Mouse (Mus musculus): Measurements from ENCODE around the gene Map3k10. TPM values are rescaled to one million over a fixed set of nuclear protein-coding genes. Genes with fewer than 3 reads are reported as not detected.
A peak's percentile ranks its signal among the peaks of the same experiment; 100 is the strongest.

Gene Map3k10
- polyA plus RNA-seq, 1 experiment: 31.4 TPM

GRCm38 (mm10) chr7:27683218-27683617 lies 8.8 kb upstream of the Map3k10 start:
- no peaks in the 10 kb centered on the region for H3K36me3 ChIP-seq (ENCODE audit: control insufficient read depth, insufficient read depth)
- no peaks in the 10 kb centered on the region for H3K27me3 ChIP-seq (ENCODE audit: control insufficient read depth, insufficient read depth, insufficient read length)

DNA sequence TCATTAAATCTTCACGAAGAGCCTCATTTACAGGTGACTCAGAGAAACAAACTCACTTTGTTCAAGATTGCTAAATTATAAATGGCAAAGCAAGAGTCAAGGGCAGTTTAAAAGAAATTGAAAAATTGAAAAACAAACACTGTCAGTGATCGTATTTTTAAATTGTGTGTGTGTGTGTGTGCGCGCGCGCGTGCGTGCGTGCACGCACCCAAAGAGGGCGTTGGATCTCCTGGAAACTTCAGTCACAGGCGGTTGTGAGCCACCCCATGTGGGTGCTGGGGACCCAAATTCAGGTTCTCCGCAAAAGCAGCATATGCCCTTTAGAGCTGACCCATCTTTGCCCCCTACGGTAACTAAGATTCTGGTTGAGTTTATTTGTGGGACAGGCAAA lies 819 bp upstream of the Map3k10 start:
- TF ChIP-seq CTCF (IDR thresholded peaks at IDR 0.05; ENCODE audit: control insufficient read depth, insufficient read depth, insufficient read length) (no peak), MAX (IDR thresholded peaks at IDR 0.05) (no peak), MYOD1 (IDR thresholded peaks at IDR 0.05; ENCODE audit: control insufficient read depth, insufficient read length, low read depth) (no peak), USF1 (IDR thresholded peaks at IDR 0.05; ENCODE audit: low read depth) (no peak), MYOG (IDR thresholded peaks at IDR 0.05; ENCODE audit: control insufficient read depth, extremely low read depth, insufficient read length) (no peak), FOSL1 (IDR thresholded peaks at IDR 0.05; ENCODE audit: insufficient read depth, low read length, poor library complexity, severe bottlenecking) (no peak), CEBPB (IDR thresholded peaks at IDR 0.05; ENCODE audit: low read depth) (no peak)
- Histone ChIP-seq H3K79me2 (ENCODE audit: control insufficient read depth, insufficient read depth) (peaks cover 19% of the 10 kb centered on the region), H3K79me3 (ENCODE audit: low read depth) (peaks cover 2% of the 10 kb centered on the region), H3K27me3 (ENCODE audit: control insufficient read depth, insufficient read depth, insufficient read length) (no peaks in the 10 kb centered on the region), H3K36me3 (ENCODE audit: control insufficient read depth, insufficient read depth) (no peaks in the 10 kb centered on the region), H3K4me3 (ENCODE audit: insufficient read depth, poor library complexity, severe bottlenecking) (no peak overlapping the region), H3ac (ENCODE audit: control insufficient read depth, insufficient read length, low read depth) (no peak overlapping the region)

More at GRCm38 (mm10) chr7:27683218-27683617, 8.8 kb upstream of the Map3k10 start:
- H3K4me3 ChIP-seq (ENCODE audit: insufficient read depth, poor library complexity, severe bottlenecking): no peak overlapping the region
- H3K79me3 ChIP-seq (ENCODE audit: low read depth): no peaks in the 10 kb centered on the region
- no peaks in the 10 kb centered on the region for H3K79me2 ChIP-seq (ENCODE audit: control insufficient read depth, insufficient read depth)
- H3ac ChIP-seq (ENCODE audit: control insufficient read depth, insufficient read length, low read depth): no peak overlapping the region
- TF ChIP-seq FOSL1 (IDR thresholded peaks at IDR 0.05; ENCODE audit: insufficient read depth, low read length, poor library complexity, severe bottlenecking) (no peak), CTCF (IDR thresholded peaks at IDR 0.05; ENCODE audit: control insufficient read depth, insufficient read depth, insufficient read length) (no peak), CEBPB (IDR thresholded peaks at IDR 0.05; ENCODE audit: low read depth) (no peak), MAX (IDR thresholded peaks at IDR 0.05) (no peak), MYOD1 (IDR thresholded peaks at IDR 0.05; ENCODE audit: control insufficient read depth, insufficient read length, low read depth) (no peak), MYOG (IDR thresholded peaks at IDR 0.05; ENCODE audit: control insufficient read depth, extremely low read depth, insufficient read length) (no peak)

- Histone ChIP-seq H3K79me2 (ENCODE audit: control insufficient read depth, insufficient read depth) (peaks cover 19% of the 10 kb centered on the region), H3K36me3 (ENCODE audit: control insufficient read depth, insufficient read depth) (no peaks in the 10 kb centered on the region), H3K4me3 (ENCODE audit: insufficient read depth, poor library complexity, severe bottlenecking) (peak overlapping the region; percentile 53), H3ac (ENCODE audit: control insufficient read depth, insufficient read length, low read depth) (peak overlapping the region; percentile 49), H3K27me3 (ENCODE audit: control insufficient read depth, insufficient read depth, insufficient read length) (no peaks in the 10 kb centered on the region), H3K79me3 (ENCODE audit: low read depth) (peaks cover 2% of the 10 kb centered on the region)
- TF ChIP-seq USF1 (IDR thresholded peaks at IDR 0.05; ENCODE audit: low read depth) (no peak), MAX (IDR thresholded peaks at IDR 0.05) (no peak), FOSL1 (IDR thresholded peaks at IDR 0.05; ENCODE audit: insufficient read depth, low read length, poor library complexity, severe bottlenecking) (no peak), MYOD1 (IDR thresholded peaks at IDR 0.05; ENCODE audit: control insufficient read depth, insufficient read length, low read depth) (no peak)
Measured at GRCm38 (mm10) chr7:27674195-27674521, 240 bp downstream of the Map3k10 start.

DNA sequence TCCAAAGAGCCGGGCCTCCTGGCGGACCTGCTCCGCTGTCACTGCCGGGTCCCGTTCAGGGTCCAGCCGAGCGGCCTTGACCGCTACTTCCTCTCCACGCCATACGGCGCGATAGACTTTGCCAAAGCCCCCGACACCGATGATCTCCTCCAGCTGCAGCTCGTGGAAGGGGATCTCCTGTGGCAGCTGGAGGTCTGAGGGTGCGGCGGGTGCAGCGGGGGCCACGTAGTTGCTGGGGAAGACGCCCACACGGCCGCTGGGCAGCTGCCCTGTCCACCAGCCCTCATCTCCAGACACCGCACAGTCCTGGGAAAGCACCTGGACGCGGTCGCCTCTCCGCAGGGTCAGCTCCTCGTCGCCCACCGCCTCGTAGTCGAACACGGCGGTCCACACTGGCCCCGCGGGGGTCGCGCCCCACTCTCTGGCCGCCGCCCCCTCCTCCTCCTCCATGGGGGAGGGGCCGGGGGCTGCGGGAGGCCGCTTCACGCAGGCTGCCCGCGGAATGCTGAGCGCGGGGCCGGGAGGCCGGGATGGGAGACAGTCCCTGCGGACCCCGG lies 745 bp downstream of the Map3k10 start:
- Histone ChIP-seq H3K79me3 (ENCODE audit: low read depth) (peaks cover 2% of the 10 kb centered on the region), H3K27me3 (ENCODE audit: control insufficient read depth, insufficient read depth, insufficient read length) (no peaks in the 10 kb centered on the region), H3K36me3 (ENCODE audit: control insufficient read depth, insufficient read depth) (no peaks in the 10 kb centered on the region), H3K4me3 (ENCODE audit: insufficient read depth, poor library complexity, severe bottlenecking) (peak overlapping the region; percentile 53), H3K79me2 (ENCODE audit: control insufficient read depth, insufficient read depth) (peaks cover 19% of the 10 kb centered on the region), H3ac (ENCODE audit: control insufficient read depth, insufficient read length, low read depth) (peak overlapping the region; percentile 49)
- TF ChIP-seq USF1 (IDR thresholded peaks at IDR 0.05; ENCODE audit: low read depth) (no peak), MYOG (IDR thresholded peaks at IDR 0.05; ENCODE audit: control insufficient read depth, extremely low read depth, insufficient read length) (no peak), MYOD1 (IDR thresholded peaks at IDR 0.05; ENCODE audit: control insufficient read depth, insufficient read length, low read depth) (no peak), CTCF (IDR thresholded peaks at IDR 0.05; ENCODE audit: control insufficient read depth, insufficient read depth, insufficient read length) (no peak), CEBPB (IDR thresholded peaks at IDR 0.05; ENCODE audit: low read depth) (no peak), MAX (IDR thresholded peaks at IDR 0.05) (no peak), FOSL1 (IDR thresholded peaks at IDR 0.05; ENCODE audit: insufficient read depth, low read length, poor library complexity, severe bottlenecking) (no peak)

DNA sequence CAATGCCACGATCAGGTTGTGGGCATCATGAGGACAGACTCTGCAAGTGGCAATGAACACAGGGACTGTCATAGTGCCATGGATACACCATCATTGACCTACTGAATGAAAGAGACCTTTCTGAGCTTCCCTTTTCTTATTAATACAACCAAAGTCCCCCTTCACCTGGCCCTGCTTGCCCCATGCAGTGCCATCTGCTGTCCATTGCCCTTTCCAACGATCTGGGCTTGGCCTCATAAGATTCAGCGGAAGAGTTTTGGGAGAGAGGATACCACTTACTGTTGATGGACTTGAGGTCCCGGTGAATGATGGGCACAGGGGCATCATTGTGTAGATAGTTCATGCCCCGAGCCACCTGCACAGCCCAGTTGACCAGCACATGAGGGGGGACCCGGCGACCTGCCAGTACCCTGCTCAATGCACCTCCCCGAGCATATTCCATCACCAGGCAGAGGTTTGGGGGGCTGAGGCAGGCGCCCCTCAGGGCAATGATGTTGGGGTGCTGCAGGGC lies 1.3 kb downstream of the Map3k10 start:
- TF ChIP-seq CTCF (IDR thresholded peaks at IDR 0.05; ENCODE audit: control insufficient read depth, insufficient read depth, insufficient read length): no peak
- no peak for TF ChIP-seq CEBPB (IDR thresholded peaks at IDR 0.05; ENCODE audit: low read depth)
- TF ChIP-seq MAX (IDR thresholded peaks at IDR 0.05): no peak
- TF ChIP-seq MYOG (IDR thresholded peaks at IDR 0.05; ENCODE audit: control insufficient read depth, extremely low read depth, insufficient read length): no peak
- no peak for TF ChIP-seq MYOD1 (IDR thresholded peaks at IDR 0.05; ENCODE audit: control insufficient read depth, insufficient read length, low read depth)
- TF ChIP-seq USF1 (IDR thresholded peaks at IDR 0.05; ENCODE audit: low read depth): no peak
- TF ChIP-seq FOSL1 (IDR thresholded peaks at IDR 0.05; ENCODE audit: insufficient read depth, low read length, poor library complexity, severe bottlenecking): no peak
- Histone ChIP-seq H3ac (ENCODE audit: control insufficient read depth, insufficient read length, low read depth) (peak overlapping the region; percentile 49), H3K79me2 (ENCODE audit: control insufficient read depth, insufficient read depth) (peaks cover 19% of the 10 kb centered on the region), H3K79me3 (ENCODE audit: low read depth) (peaks cover 2% of the 10 kb centered on the region), H3K27me3 (ENCODE audit: control insufficient read depth, insufficient read depth, insufficient read length) (no peaks in the 10 kb centered on the region), H3K36me3 (ENCODE audit: control insufficient read depth, insufficient read depth) (no peaks in the 10 kb centered on the region), H3K4me3 (ENCODE audit: insufficient read depth, poor library complexity, severe bottlenecking) (peak overlapping the region; percentile 53)

DNA sequence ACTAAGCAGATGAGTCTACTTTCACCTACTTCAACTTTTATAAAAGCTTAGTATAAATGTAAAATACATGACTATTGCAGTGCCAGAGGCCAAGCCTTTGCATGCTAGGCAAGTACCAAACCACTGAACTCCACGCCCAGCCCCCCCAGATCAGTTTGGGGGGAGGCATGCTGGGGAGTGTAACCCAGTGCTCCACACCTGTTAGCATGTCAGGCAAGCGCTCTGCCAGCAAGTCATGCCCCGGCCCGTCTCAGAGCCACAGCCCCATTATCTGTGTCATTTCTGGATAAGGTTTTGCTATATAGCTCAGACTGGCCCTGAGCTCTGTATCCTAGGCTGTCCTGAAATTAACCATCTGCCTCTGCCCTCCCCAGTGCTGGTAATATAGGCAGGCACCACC lies 12.4 kb downstream of the Map3k10 start:
- Histone ChIP-seq H3K79me2 (ENCODE audit: control insufficient read depth, insufficient read depth) (no peaks in the 10 kb centered on the region), H3K36me3 (ENCODE audit: control insufficient read depth, insufficient read depth) (no peaks in the 10 kb centered on the region), H3K79me3 (ENCODE audit: low read depth) (no peaks in the 10 kb centered on the region), H3ac (ENCODE audit: control insufficient read depth, insufficient read length, low read depth) (no peak overlapping the region), H3K27me3 (ENCODE audit: control insufficient read depth, insufficient read depth, insufficient read length) (no peaks in the 10 kb centered on the region), H3K4me3 (ENCODE audit: insufficient read depth, poor library complexity, severe bottlenecking) (no peak overlapping the region)
- no peak for TF ChIP-seq FOSL1 (IDR thresholded peaks at IDR 0.05; ENCODE audit: insufficient read depth, low read length, poor library complexity, severe bottlenecking)
- TF ChIP-seq MYOG (IDR thresholded peaks at IDR 0.05; ENCODE audit: control insufficient read depth, extremely low read depth, insufficient read length): no peak
- no peak for TF ChIP-seq CTCF (IDR thresholded peaks at IDR 0.05; ENCODE audit: control insufficient read depth, insufficient read depth, insufficient read length)
- TF ChIP-seq MYOD1 (IDR thresholded peaks at IDR 0.05; ENCODE audit: control insufficient read depth, insufficient read length, low read depth): no peak
- TF ChIP-seq CEBPB (IDR thresholded peaks at IDR 0.05; ENCODE audit: low read depth): no peak
- TF ChIP-seq MAX (IDR thresholded peaks at IDR 0.05): no peak
- TF ChIP-seq USF1 (IDR thresholded peaks at IDR 0.05; ENCODE audit: low read depth): no peak
